Comparison of ENCODE assay signal across 11 mouse cellular contexts in genomic region chr13:93940742-93941531, GRCm38 (mm10).
A peak's percentile ranks its signal among the peaks of the same experiment; 100 is the strongest.
DNase-seq lines count a peak whose midpoint lies in the region; ATAC-seq and TF ChIP-seq lines count a peak whose summit lies in the region.
"Had no signal": no experiment of that assay in that cellular context is flagged by ENCODE, and none has a peak within 500 bp of the region (broad histone marks: within the 10 kb centered on the region; RNA-seq: fewer than 3 reads in every experiment).

No protein-coding gene starts in this region.

- H3K36me3 ChIP-seq in hindbrain, embryonic 10.5 days: no peaks in the 10 kb centered on the region
- H3K36me3 ChIP-seq in hindbrain, embryonic 11.5 days (ENCODE audit: control insufficient read depth, insufficient read depth, low read length): no peaks in the 10 kb centered on the region
- no peaks in the 10 kb centered on the region for H3K36me3 ChIP-seq in lung, embryonic 14.5 days (ENCODE audit: insufficient read depth)
- H3K36me3 ChIP-seq: embryonic facial prominence, embryonic 13.5 days had no signal

- no peaks in the 10 kb centered on the region for H3K9me3 ChIP-seq in hindbrain, embryonic 10.5 days
- H3K9me3 ChIP-seq in hindbrain, embryonic 11.5 days (ENCODE audit: control insufficient read depth, low read length): no peaks in the 10 kb centered on the region
- no peaks in the 10 kb centered on the region for H3K9me3 ChIP-seq in lung, embryonic 14.5 days (ENCODE audit: low read depth, low read length)
- H3K9me3 ChIP-seq: embryonic facial prominence, embryonic 13.5 days had no signal

- peaks cover 12% of the 10 kb centered on the region for H3K4me1 ChIP-seq in hindbrain, embryonic 10.5 days (replicated peaks)
- H3K4me1 ChIP-seq in hindbrain, embryonic 11.5 days (replicated peaks; ENCODE audit: control insufficient read depth, insufficient read depth, low read length): peaks cover 2% of the 10 kb centered on the region; the same call in 1 of the 2 replicates
- peaks cover 28% of the 10 kb centered on the region for H3K4me1 ChIP-seq in lung, embryonic 14.5 days (ENCODE audit: insufficient read depth)

- no peaks in the 10 kb centered on the region for H3K27me3 ChIP-seq in hindbrain, embryonic 10.5 days (ENCODE audit: insufficient read depth, poor library complexity, severe bottlenecking)
- no peaks in the 10 kb centered on the region for H3K27me3 ChIP-seq in hindbrain, embryonic 11.5 days (ENCODE audit: control insufficient read depth, insufficient read depth, low read length)
- H3K27me3 ChIP-seq in lung, embryonic 14.5 days (ENCODE audit: insufficient read depth, low read length): no peaks in the 10 kb centered on the region
- H3K27me3 ChIP-seq: CH12.LX; embryonic facial prominence, embryonic 13.5 days had no signal

- no peak overlapping the region for H3K4me3 ChIP-seq in hindbrain, embryonic 10.5 days
- no peak overlapping the region for H3K4me3 ChIP-seq in hindbrain, embryonic 11.5 days (ENCODE audit: low read depth, low read length)
- H3K4me3 ChIP-seq in lung, embryonic 14.5 days (ENCODE audit: low read depth, low read length): no peak overlapping the region
- H3K4me3 ChIP-seq: embryonic facial prominence, embryonic 13.5 days had no signal

- intact Hi-C loops in heart, postnatal 25 days (cut with DNase I): no loop called here

- DNase-seq in hindbrain, embryonic 10.5 days (ENCODE audit: low spot score): no peak
- DNase-seq in hindbrain, embryonic 11.5 days (ENCODE audit: low spot score): no peak
- peak; percentile 23 for DNase-seq in c-Kit-positive CD71-negative TER-119-negative erythroid progenitor cells, embryonic 14.5 days (ENCODE audit: low read depth)
- peak; percentile 54 for DNase-seq in heart, postnatal 25 days (ENCODE audit: low spot score)
- DNase-seq in lung, embryonic 14.5 days: peak; percentile 96
- no peak for DNase-seq in cerebellum, adult 18-20 months
- no peak for DNase-seq in thymus, postnatal 14 days
- no peak for DNase-seq in spleen, adult 12 weeks (ENCODE audit: low spot score)

- H3K4me2 ChIP-seq in hindbrain, embryonic 11.5 days (replicated peaks; ENCODE audit: low read depth, low read length): no peak overlapping the region
- peak overlapping the region; percentile 7 for H3K4me2 ChIP-seq in lung, embryonic 14.5 days
- H3K4me2 ChIP-seq: embryonic facial prominence, embryonic 13.5 days had no signal

- 0 out of 2 replicates have a peak overlapping the region, but pooled peaks have one; percentile 35 for H3K27ac ChIP-seq in hindbrain, embryonic 10.5 days
- no peak overlapping the region for H3K27ac ChIP-seq in hindbrain, embryonic 11.5 days (ENCODE audit: low read depth, low read length)
- peak overlapping the region; percentile 94 for H3K27ac ChIP-seq in lung, embryonic 14.5 days (ENCODE audit: low read depth)
- H3K27ac ChIP-seq: embryonic facial prominence, embryonic 13.5 days; macrophage had no signal

- TF ChIP-seq CTCF in lung, embryonic 14.5 days (IDR thresholded peaks at IDR 0.05; ENCODE audit: low read depth): no peak

- 67% methylated on average over 7 of the region's 7 CpGs for WGBS in hindbrain, embryonic 10.5 days
- 69% methylated on average over 7 of the region's 7 CpGs for WGBS in hindbrain, embryonic 11.5 days
- 32% methylated on average over 7 of the region's 7 CpGs for WGBS in lung, embryonic 14.5 days

- ATAC-seq in hindbrain, embryonic 11.5 days (ENCODE audit: low FRiP score): no peak
- ATAC-seq in lung, embryonic 14.5 days (ENCODE audit: insufficient read depth): peak; percentile 77

- H3K9ac ChIP-seq in hindbrain, embryonic 11.5 days (ENCODE audit: low read depth, low read length): no peak overlapping the region
- H3K9ac ChIP-seq in lung, embryonic 14.5 days: peak overlapping the region; percentile 1; the same call in 1 of the 2 replicates
- H3K9ac ChIP-seq: embryonic facial prominence, embryonic 13.5 days had no signal

Comparison
In these comparisons a context has a peak if more than half of its experiments do, and no peak if none do; other contexts are left out.
1. DNase-seq: peak in c-Kit-positive CD71-negative TER-119-negative erythroid progenitor cells, embryonic 14.5 days (single experiment), heart, postnatal 25 days (single experiment) and lung, embryonic 14.5 days (single experiment); none in hindbrain, embryonic 10.5 days (single experiment), hindbrain, embryonic 11.5 days (single experiment), cerebellum, adult 18-20 months (0 of 2), thymus, postnatal 14 days (single experiment) and spleen, adult 12 weeks (single experiment).